Mouse (Mus musculus): ENCODE measurements at regions not wholly inside any gene's neighbourhood (a gene's known extent, or its start where the extent isn't known, plus 50 kb on each side); places are given as distances from the start of the nearest gene placed in this dataset.
A peak's percentile ranks its signal among the peaks of the same experiment; 100 is the strongest.

DNA sequence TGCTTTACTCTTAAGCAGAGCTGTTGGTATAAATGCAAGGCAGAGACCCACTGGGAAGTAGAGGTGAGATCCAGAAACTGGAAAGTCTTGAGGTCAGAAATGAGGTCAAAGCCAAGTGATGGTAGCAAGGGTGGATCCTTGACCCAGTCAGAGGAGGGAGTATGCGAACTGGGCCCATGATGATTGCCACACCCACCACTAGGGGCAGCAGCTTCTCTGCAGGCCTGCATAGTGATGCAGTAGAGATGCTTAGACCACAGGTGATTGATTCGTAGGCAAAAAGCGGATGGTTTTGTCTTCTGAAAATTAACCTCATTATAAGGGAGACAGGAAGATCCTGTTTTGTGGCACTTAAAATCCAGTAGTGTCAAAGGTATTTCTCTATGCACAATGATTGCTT, 59.6 kb upstream of the Ripply2 start:
- TF ChIP-seq CTCF (IDR thresholded peaks at IDR 0.05; ENCODE audit: extremely low read depth, insufficient read depth, low read length) (peak; percentile 24; the same call in 1 of the 2 replicates), POLR2A (IDR thresholded peaks at IDR 0.05; ENCODE audit: extremely low read depth, insufficient read depth, low read length) (no peak)

Measured in cortical plate, adult 2 months (tissue).